Mouse (Mus musculus) ES-E14 (cell line): ENCODE results near the gene Igf2. TPM values are rescaled to one million over a fixed set of nuclear protein-coding genes. Genes with fewer than 3 reads are reported as not detected.

Experiments used
- DNase-seq: peaks from one replicate; pipeline ENCODE4 v3.0.0-alpha.2; 2013; ENCODE audit warnings: low read depth, low spot score
- H3K27ac ChIP-seq: 2 replicates; pipeline ENCODE4 v1.5.1; 2012; ENCODE audit warnings: low read depth, mild to moderate bottlenecking, low read length, moderate library complexity, mixed read lengths; ENCODE audit not compliant: poor library complexity, insufficient read depth, severe bottlenecking
- H3K36me3 ChIP-seq: 2 replicates; pipeline ENCODE4 v1.6.1; 2012; ENCODE audit warnings: mild to moderate bottlenecking, low read length, moderate library complexity, mixed read lengths; ENCODE audit not compliant: control insufficient read depth, poor library complexity, insufficient read depth, severe bottlenecking
- H3K4me1 ChIP-seq, 2 experiments: fragments of 150-350 bp in 1 of 2; sonication (generic) in 1 of 2; 2 replicates each; pipeline ENCODE4 v1.6.1; 2012; ENCODE audit warnings: low read length in 2 of 2, mild to moderate bottlenecking in 1 of 2, mixed read lengths in 1 of 2; ENCODE audit not compliant: control insufficient read depth in 2 of 2, insufficient read depth in 2 of 2, poor library complexity in 1 of 2
- H3K4me3 ChIP-seq, 2 experiments: fragments of 150-350 bp in 1 of 2; sonication (generic) in 1 of 2; 2 replicates each; pipeline ENCODE4 v1.5.1; 2012; ENCODE audit warnings: low read length in 2 of 2, low read depth in 1 of 2, mild to moderate bottlenecking in 1 of 2, mixed read lengths in 1 of 2; ENCODE audit not compliant: insufficient read depth in 1 of 2, poor library complexity in 1 of 2, severe bottlenecking in 1 of 2
- H3K9ac ChIP-seq: 2 replicates; pipeline ENCODE4 v1.6.1; 2012; ENCODE audit warnings: low read depth, mild to moderate bottlenecking, low read length, mixed read lengths; ENCODE audit not compliant: poor library complexity, insufficient read depth, severe bottlenecking
- H3K9me3 ChIP-seq: fragments of 150-350 bp; sonication (generic); 2 replicates; pipeline ENCODE4 v1.6.1; 2012; ENCODE audit warnings: low read depth, mild to moderate bottlenecking, low read length; ENCODE audit not compliant: control insufficient read depth, insufficient read depth
- CHD2 ChIP-seq: IDR thresholded peaks from 2 replicates; pipeline ENCODE4 v1.6.1; 2014; ENCODE audit warnings: mild to moderate bottlenecking, low read depth, low read length, inconsistent platforms
- HCFC1 ChIP-seq: IDR thresholded peaks from 2 replicates; pipeline ENCODE4 v1.6.1; 2012; ENCODE audit warnings: low read length, inconsistent platforms, borderline replicate concordance; ENCODE audit not compliant: insufficient read depth
- MAFK ChIP-seq: IDR thresholded peaks from 2 replicates; pipeline ENCODE4 v1.6.1; 2014; ENCODE audit warnings: mild to moderate bottlenecking, low read depth, low read length, inconsistent platforms; ENCODE audit not compliant: insufficient read depth
- ZC3H11A ChIP-seq: IDR thresholded peaks from 2 replicates; pipeline ENCODE4 v1.6.1; 2012; ENCODE audit warnings: low read depth, mild to moderate bottlenecking, inconsistent platforms, low read length, borderline replicate concordance
- ZNF384 ChIP-seq: IDR thresholded peaks from 2 replicates; pipeline ENCODE4 v1.6.1; 2012; ENCODE audit warnings: low read depth, low read length, inconsistent platforms
- in situ Hi-C, 2 experiments: fragments of 600-800 bp; cut with MboI; formaldehyde crosslinking; loops; one replicate each; pipeline ENCODE4 v1.15.1; 2025; ENCODE audit warnings: low sequenced_read_pairs in 2 of 2, inconsistent platforms in 1 of 2; ENCODE audit not compliant: unreplicated experiment in 2 of 2
- total RNA-seq: library from RNA; depleted of rRNA; stranded (reverse); fragments of 300-350 nt; gene quantifications from 2 replicates; pipeline ENCODE4 v1.2.3, GENCODE M21; 2012

Gene Igf2
- total RNA-seq, 1 experiment: 44.4 TPM

DNA sequence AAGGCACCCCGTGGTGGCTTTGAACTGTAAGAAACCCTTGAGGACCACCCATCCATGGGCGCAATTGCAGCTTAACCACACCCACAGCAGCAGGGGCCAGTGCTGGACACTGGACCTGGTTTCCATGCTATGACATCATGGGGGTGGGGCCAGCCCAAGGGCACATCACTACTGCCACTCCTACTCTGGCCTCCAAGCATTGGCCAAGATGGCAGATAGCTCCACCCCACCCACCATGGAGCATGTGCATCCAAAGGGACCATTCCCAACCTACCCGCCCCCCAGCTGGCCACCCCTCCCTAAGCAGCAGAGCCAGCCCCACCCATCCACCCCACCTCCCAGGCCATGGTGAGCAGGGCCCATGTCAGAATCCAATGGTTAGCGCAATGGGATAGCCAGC is 10.6 kb downstream of the Igf2 start:
- no peak for DNase-seq

DNA sequence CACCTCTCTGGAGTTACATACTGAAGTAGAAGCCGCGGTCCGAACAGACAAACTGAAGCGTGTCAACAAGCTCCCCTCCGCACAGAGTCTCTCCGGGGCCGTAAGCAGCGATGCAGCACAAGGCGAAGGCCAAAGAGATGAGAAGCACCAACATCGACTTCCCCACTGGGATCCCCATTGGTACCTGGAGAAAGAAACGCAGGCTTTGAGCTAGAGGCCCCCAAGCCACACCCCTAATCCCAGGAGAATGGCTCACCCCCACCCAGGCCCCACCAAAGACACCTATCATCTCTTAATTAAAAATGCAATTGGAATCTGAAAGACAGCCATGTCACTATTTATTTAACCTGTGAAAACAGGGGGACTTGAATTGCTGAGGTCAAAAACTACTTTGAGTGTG is 11.0 kb downstream of the Igf2 start:
- no peak for TF ChIP-seq MAFK
- no peak for TF ChIP-seq ZNF384
- TF ChIP-seq HCFC1: no peak
- no peak for TF ChIP-seq ZC3H11A
- TF ChIP-seq CHD2: no peak
- H3K36me3 ChIP-seq: no peaks in the 10 kb centered on the region
- no peaks in the 10 kb centered on the region for H3K9me3 ChIP-seq
- H3K4me1 ChIP-seq: peaks cover 0 to 24% of the 10 kb centered on the region in 2 experiments; a peak in 1 of 4 replicates
- DNase-seq: no peak
- in situ Hi-C loops: no loop called here
- H3K27ac ChIP-seq: no peak overlapping the region
- no peak overlapping the region for H3K9ac ChIP-seq
- no peak overlapping the region for H3K4me3 ChIP-seq

More for the DNA sequence above, 10.6 kb downstream of the Igf2 start:
- Histone ChIP-seq H3K36me3 (no peaks in the 10 kb centered on the region), H3K9ac (no peak overlapping the region), H3K9me3 (no peaks in the 10 kb centered on the region), H3K4me1 (peaks cover 0 to 27% of the 10 kb centered on the region in 2 experiments; a peak in 1 of 4 replicates), H3K27ac (no peak overlapping the region), H3K4me3 (no peak overlapping the region)
- TF ChIP-seq CHD2 (no peak), ZNF384 (no peak), HCFC1 (no peak), ZC3H11A (no peak), MAFK (no peak)
- in situ Hi-C loops: no loop called here

DNA sequence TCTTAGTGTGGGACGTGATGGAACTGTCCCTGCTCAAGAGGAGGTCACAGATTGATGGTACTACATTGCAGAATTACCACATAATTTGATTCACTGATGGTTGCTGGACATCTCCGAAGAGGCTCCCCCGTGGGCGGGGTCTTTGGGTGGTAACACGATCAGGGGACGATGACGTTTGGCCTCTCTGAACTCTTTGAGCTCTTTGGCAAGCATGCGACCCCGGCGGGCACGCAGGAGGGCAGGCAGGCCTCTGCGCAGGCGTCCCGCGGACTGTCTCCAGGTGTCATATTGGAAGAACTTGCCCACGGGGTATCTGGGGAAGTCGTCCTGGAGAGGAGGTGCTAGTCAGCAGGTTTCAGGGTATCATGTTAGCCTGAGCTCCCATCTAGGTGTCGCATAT is 12.9 kb downstream of the Igf2 start:
- Histone ChIP-seq H3K27ac (no peak overlapping the region), H3K9me3 (no peaks in the 10 kb centered on the region), H3K9ac (no peak overlapping the region), H3K36me3 (no peaks in the 10 kb centered on the region), H3K4me3 (no peak overlapping the region), H3K4me1 (peaks cover 0 to 14% of the 10 kb centered on the region in 2 experiments; a peak in 1 of 4 replicates)
- in situ Hi-C loops: no loop called here
- TF ChIP-seq CHD2 (no peak), HCFC1 (no peak)
- no peak for DNase-seq

DNA sequence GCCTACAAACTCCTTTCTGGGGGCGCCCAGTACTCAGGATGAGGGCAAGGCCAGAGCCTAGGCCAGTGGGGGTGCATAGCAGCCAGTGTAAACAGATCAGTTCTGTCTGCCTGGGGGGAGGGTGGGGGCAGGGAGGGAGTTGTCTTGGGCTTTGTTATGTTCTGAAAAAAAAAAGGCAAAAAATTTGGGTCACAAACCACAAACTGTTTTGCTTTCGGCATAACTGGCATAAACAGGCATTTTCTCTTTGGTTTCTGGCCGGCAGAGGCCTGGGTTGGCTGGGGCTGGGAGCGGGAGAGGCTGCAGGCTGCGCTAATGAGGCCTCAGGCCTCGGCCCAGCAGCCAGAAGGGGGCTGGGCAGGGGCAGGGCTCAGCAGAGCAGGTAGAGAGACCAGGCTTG is 19.9 kb downstream of the Igf2 start:
- Histone ChIP-seq H3K9me3 (no peaks in the 10 kb centered on the region), H3K4me3 (no peak overlapping the region), H3K27ac (no peak overlapping the region), H3K4me1 (no peaks in the 10 kb centered on the region), H3K9ac (no peak overlapping the region), H3K36me3 (no peaks in the 10 kb centered on the region)
- DNase-seq: no peak
- TF ChIP-seq CHD2: no peak
- no peak for TF ChIP-seq HCFC1
- no peak for TF ChIP-seq ZC3H11A
- no peak for TF ChIP-seq MAFK
- no peak for TF ChIP-seq ZNF384
- in situ Hi-C loops: no loop called here

DNA sequence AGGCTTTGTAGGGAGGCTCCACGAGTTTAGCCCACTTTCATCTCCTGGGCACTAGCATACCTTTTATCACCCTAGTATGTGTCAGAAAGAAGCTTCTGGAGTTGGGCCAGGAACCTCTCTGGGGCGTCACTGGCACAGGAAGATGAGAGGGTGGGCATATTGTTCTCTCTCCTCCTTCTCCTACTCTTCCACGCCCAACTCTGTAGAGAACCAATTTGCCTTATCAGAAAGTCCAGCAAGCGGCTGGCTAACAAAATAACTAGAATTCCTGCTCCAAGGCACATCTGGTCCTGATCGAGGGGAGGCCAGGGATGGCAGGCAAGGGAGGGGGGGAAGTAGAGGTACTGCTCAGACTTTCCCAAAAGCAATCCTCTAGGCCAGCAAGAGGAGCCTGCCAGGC is 21.6 kb downstream of the Igf2 start:
- Histone ChIP-seq H3K27ac (no peak overlapping the region), H3K4me3 (no peak overlapping the region), H3K36me3 (no peaks in the 10 kb centered on the region), H3K4me1 (no peaks in the 10 kb centered on the region), H3K9me3 (no peaks in the 10 kb centered on the region), H3K9ac (no peak overlapping the region)
- no peak for DNase-seq
- in situ Hi-C loops: no loop called here
- TF ChIP-seq ZC3H11A: no peak
- no peak for TF ChIP-seq MAFK
